Mouse (Mus musculus): ENCODE measurements around the gene Trim43a. TPM values are rescaled to one million over a fixed set of nuclear protein-coding genes. Genes with fewer than 3 reads are reported as not detected.
"Not testable (repeated sequence)": the region's sequence is repeated elsewhere in the genome, so short reads cannot be mapped to it uniquely, and the experiment has no call there.

The Trim43a gene
- polyA plus RNA-seq (2016; fragmentation: Nextera tagmentation; extraction: Ambion mirVana) = 0.20 TPM in 1 of 2 replicates, not detected in the other

DNA sequence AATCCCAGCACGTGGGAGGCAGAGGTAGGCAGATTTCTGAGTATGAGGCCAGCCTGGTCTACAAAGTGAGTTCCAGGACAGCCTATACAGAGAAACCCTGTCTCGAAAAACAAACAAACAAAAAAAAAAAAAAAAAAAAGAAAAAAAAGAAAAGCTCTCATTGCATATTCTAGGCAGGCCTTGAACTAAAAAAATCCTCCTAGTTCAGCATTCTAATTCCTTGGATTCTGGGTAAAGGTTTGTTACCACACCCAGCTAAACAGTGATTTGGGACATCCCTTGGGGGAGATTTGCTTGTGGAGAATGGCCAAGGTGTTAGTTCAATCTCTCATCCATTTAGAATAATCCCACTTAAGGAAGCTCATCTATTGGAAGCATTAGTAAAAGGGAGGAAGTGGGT is at the start of gene Trim43a:
Trim43a (plus strand) TSS at position 301 of the 400 bp plus-strand sequence.
- 86% methylated on average over 2 of the region's 2 CpGs for WGBS

GRCm38 (mm10) chr9:88534093-88534492 is 46.6 kb upstream of the Trim43a start:
- H3K27me3 ChIP-seq = no peaks in the 10 kb centered on the region
- no peak overlapping the region for H3K27ac ChIP-seq
- WGBS = 86% methylated on average over 5 of the region's 5 CpGs
- no peaks in the 10 kb centered on the region for H3K36me3 ChIP-seq
- no peaks in the 10 kb centered on the region for H3K4me1 ChIP-seq (replicated peaks)
- H3K4me2 ChIP-seq = no peak overlapping the region
- no peaks in the 10 kb centered on the region for H3K9me3 ChIP-seq
- ATAC-seq (ENCODE audit: insufficient number of reproducible peaks, insufficient read depth, low FRiP score, low TSS enrichment, low read depth) = no peak
- no peak overlapping the region for H3K4me3 ChIP-seq (replicated peaks)
- no peak overlapping the region for H3K9ac ChIP-seq (replicated peaks)

More for the DNA sequence above, at the start of gene Trim43a:
- not testable (repeated sequence) for H3K36me3 ChIP-seq; H3K4me1 ChIP-seq (replicated peaks); ATAC-seq (ENCODE audit: insufficient number of reproducible peaks, insufficient read depth, low FRiP score, low TSS enrichment, low read depth); H3K27me3 ChIP-seq; H3K4me3 ChIP-seq (replicated peaks); H3K27ac ChIP-seq; H3K9me3 ChIP-seq; H3K4me2 ChIP-seq; H3K9ac ChIP-seq (replicated peaks)

DNA sequence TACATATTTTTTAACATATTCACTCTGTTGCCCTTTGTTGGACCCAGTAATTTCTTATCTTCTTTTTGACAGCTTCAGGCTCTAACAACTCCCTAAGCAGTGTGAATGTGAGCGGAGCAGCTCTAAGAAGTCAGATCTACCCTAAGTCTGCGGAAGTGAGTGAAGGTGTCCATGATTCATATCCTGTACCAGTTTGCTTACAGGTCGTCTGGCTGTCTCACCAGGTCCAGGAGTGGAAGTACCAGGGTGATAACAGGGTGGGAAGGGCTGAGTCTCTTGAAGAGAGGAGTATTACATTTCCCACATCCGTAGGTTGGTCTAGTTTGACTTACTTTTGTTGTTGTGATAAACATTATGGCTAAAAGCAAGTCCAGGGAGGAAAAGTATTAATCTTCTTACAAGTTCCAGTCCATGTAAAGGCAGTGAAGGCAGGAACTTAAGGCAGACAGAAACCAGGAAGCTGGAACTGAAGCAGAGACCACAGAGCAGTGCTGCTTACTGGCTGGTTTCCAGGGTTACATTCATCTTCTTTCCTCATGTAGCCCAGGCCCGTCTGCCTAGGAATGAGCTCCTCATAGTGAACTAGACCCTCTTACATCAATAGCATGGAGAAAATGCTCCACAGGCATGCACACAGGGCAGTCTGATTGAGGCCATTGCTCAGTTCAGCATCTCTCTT is 41.0 kb upstream of the Trim43a start:
- Histone ChIP-seq H3K4me3 (replicated peaks) (no peak overlapping the region), H3K36me3 (no peaks in the 10 kb centered on the region), H3K27ac (no peak overlapping the region), H3K9ac (replicated peaks) (no peak overlapping the region), H3K4me1 (replicated peaks) (no peaks in the 10 kb centered on the region), H3K27me3 (no peaks in the 10 kb centered on the region), H3K4me2 (no peak overlapping the region), H3K9me3 (no peaks in the 10 kb centered on the region)
- ATAC-seq (ENCODE audit: insufficient number of reproducible peaks, insufficient read depth, low FRiP score, low TSS enrichment, low read depth) = no peak
- whole genome bisulfite sequencing = 77% methylated on average over 5 of the region's 5 CpGs

GRCm38 (mm10) chr9:88542816-88543215 is 37.9 kb upstream of the Trim43a start:
- ATAC-seq (ENCODE audit: insufficient number of reproducible peaks, insufficient read depth, low FRiP score, low TSS enrichment, low read depth) = no peak
- H3K27ac ChIP-seq = no peak overlapping the region
- no peaks in the 10 kb centered on the region for H3K36me3 ChIP-seq
- 38% methylated on average over 2 of the region's 2 CpGs for WGBS
- no peak overlapping the region for H3K4me2 ChIP-seq
- H3K9ac ChIP-seq (replicated peaks) = no peak overlapping the region
- no peaks in the 10 kb centered on the region for H3K9me3 ChIP-seq
- no peaks in the 10 kb centered on the region for H3K4me1 ChIP-seq (replicated peaks)
- H3K4me3 ChIP-seq (replicated peaks) = no peak overlapping the region
- no peaks in the 10 kb centered on the region for H3K27me3 ChIP-seq

- Histone ChIP-seq H3K9ac (replicated peaks) (no peak overlapping the region), H3K4me1 (replicated peaks) (peaks cover 14% of the 10 kb centered on the region), H3K27me3 (no peaks in the 10 kb centered on the region), H3K27ac (no peak overlapping the region), H3K36me3 (no peaks in the 10 kb centered on the region), H3K4me2 (no peak overlapping the region), H3K4me3 (replicated peaks) (no peak overlapping the region), H3K9me3 (no peaks in the 10 kb centered on the region)
- no peak for ATAC-seq (ENCODE audit: insufficient number of reproducible peaks, insufficient read depth, low FRiP score, low TSS enrichment, low read depth)
- 37% methylated on average over 3 of the region's 3 CpGs for WGBS
Measured at GRCm38 (mm10) chr9:88545534-88545933, 35.2 kb upstream of the Trim43a start.

GRCm38 (mm10) chr9:88546166-88546565 is 34.5 kb upstream of the Trim43a start:
- Histone ChIP-seq H3K9ac (replicated peaks) (no peak overlapping the region), H3K4me3 (replicated peaks) (no peak overlapping the region), H3K9me3 (no peaks in the 10 kb centered on the region), H3K4me1 (replicated peaks) (peaks cover 18% of the 10 kb centered on the region), H3K4me2 (no peak overlapping the region), H3K36me3 (peaks cover under 1% of the 10 kb centered on the region; the same call in 1 of the 2 replicates), H3K27ac (no peak overlapping the region), H3K27me3 (no peaks in the 10 kb centered on the region)
- ATAC-seq (ENCODE audit: insufficient number of reproducible peaks, insufficient read depth, low FRiP score, low TSS enrichment, low read depth) = no peak
- WGBS = 5% methylated on average over 2 of the region's 2 CpGs

GRCm38 (mm10) chr9:88546657-88547056 is 34.0 kb upstream of the Trim43a start:
- Histone ChIP-seq H3K27me3 (no peaks in the 10 kb centered on the region), H3K36me3 (peaks cover 4% of the 10 kb centered on the region; the same call in 1 of the 2 replicates), H3K9me3 (no peaks in the 10 kb centered on the region), H3K4me2 (no peak overlapping the region), H3K4me3 (replicated peaks) (no peak overlapping the region), H3K9ac (replicated peaks) (no peak overlapping the region), H3K27ac (no peak overlapping the region), H3K4me1 (replicated peaks) (peaks cover 18% of the 10 kb centered on the region)
- 68% methylated on average over 8 of the region's 8 CpGs for WGBS
- ATAC-seq (ENCODE audit: insufficient number of reproducible peaks, insufficient read depth, low FRiP score, low TSS enrichment, low read depth) = no peak

- Histone ChIP-seq H3K4me3 (replicated peaks) (peak overlapping the region; percentile 65), H3K27ac (0 out of 2 replicates have a peak overlapping the region, but pooled peaks have one; percentile 41), H3K9ac (replicated peaks) (no peak overlapping the region), H3K9me3 (no peaks in the 10 kb centered on the region), H3K4me1 (replicated peaks) (peaks cover 18% of the 10 kb centered on the region), H3K4me2 (peak overlapping the region; percentile 59), H3K36me3 (peaks cover 9% of the 10 kb centered on the region; the same call in 1 of the 2 replicates), H3K27me3 (no peaks in the 10 kb centered on the region)
- 33% methylated on average over 7 of the region's 7 CpGs for WGBS
- ATAC-seq (ENCODE audit: insufficient number of reproducible peaks, insufficient read depth, low FRiP score, low TSS enrichment, low read depth) = peak; percentile 28; the same call in 1 of the 2 replicates
Measured at GRCm38 (mm10) chr9:88547270-88547669, 33.4 kb upstream of the Trim43a start.

DNA sequence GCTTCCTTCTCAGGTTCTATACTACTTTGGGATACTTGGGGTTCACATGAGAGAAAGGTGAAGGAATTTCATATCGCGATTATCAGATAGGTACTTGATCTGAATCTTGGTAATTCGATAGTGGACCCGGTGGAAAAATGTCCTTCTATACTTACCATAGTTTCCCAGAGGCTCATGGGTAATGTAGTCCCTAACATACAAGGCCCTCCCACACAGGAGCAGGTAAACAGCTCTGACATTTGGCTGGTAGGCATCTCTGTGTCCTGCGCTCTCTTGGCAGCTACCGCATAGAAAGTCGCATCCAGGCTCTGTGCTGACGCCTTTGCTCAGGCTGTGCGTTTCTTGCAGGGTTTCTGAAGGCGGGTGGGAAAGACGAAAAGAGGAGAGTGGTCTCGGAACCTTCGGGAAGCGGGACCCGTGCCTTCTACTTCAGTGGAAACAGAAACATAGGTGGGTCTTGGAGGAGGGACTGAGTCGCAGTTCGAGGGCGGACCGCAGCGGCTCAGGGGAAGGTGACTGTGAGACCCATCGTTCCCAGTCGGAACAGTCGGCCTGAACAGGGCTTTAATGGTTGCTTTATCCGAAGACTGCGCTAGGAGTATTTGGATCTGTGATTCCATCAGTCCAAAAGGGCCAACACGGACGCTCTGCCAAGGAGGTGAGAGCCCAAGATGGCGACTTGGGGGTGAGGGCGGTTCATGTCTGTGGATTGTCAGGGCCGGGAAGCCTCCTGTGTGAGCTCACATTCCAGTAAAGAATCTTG is 32.7 kb upstream of the Trim43a start, which contains the start of gene Zfp949:
Zfp949 (plus strand) TSS at position 170 of the 763 bp plus-strand sequence.
- Histone ChIP-seq H3K27ac (peak within 1 kb of the TSS; percentile 86), H3K27me3 (no peaks in the 10 kb centered on the region), H3K4me2 (peak within 1 kb of the TSS; percentile 59), H3K9ac (replicated peaks) (peak within 1 kb of the TSS; percentile 61), H3K9me3 (no peaks in the 10 kb centered on the region), H3K4me1 (replicated peaks) (peaks cover 18% of the 10 kb centered on the region), H3K4me3 (replicated peaks) (peak within 1 kb of the TSS; percentile 65), H3K36me3 (peaks cover 17% of the 10 kb centered on the region)
- WGBS = 1% methylated on average over 30 of the region's 30 CpGs
- ATAC-seq (ENCODE audit: insufficient number of reproducible peaks, insufficient read depth, low FRiP score, low TSS enrichment, low read depth) = peak; percentile 90

DNA sequence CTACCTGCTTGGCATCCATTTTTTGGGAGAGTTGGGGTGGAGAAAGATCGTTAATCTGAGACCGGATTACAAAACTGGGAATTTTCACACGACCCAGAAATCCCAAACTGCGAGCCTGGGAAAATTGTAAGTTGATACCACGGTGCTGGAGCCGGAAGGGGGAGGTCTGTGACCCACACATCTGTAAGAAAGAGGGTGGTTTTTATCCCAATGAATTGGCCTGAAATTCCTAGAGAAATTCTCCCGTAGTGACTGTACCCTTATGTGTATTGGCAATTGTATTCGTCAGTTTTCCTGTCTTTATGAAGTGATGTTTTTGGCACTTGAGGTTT is 32.1 kb upstream of the Trim43a start:
- Histone ChIP-seq H3K36me3 (peaks cover 19% of the 10 kb centered on the region), H3K4me1 (replicated peaks) (peaks cover 18% of the 10 kb centered on the region), H3K27ac (peak overlapping the region; percentile 86), H3K9ac (replicated peaks) (peak overlapping the region; percentile 61), H3K27me3 (no peaks in the 10 kb centered on the region), H3K4me3 (replicated peaks) (peak overlapping the region; percentile 65), H3K4me2 (peak overlapping the region; percentile 59), H3K9me3 (no peaks in the 10 kb centered on the region)
- ATAC-seq (ENCODE audit: insufficient number of reproducible peaks, insufficient read depth, low FRiP score, low TSS enrichment, low read depth) = peak; percentile 33; the same call in 1 of the 2 replicates
- WGBS = 2% methylated on average over 8 of the region's 8 CpGs

DNA sequence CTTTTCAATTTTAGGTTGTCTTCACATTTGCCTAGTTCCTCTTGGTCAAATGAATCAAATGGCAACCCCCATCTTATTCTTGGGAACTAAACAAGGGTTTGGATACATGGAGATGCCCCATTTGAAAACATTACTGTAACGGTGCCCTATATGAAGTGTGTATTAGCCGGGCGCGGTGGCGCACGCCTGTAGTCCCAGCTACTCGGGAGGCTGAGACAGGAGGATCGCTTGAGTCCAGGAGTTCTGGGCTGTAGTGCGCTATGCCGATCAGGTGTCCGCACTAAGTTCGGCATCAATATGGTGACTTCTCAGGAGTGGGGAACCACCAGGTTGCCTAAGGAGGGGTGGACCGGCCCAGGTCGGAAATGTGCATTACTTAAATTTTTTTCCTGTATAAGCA is 27.6 kb upstream of the Trim43a start:
- no peak for ATAC-seq (ENCODE audit: insufficient number of reproducible peaks, insufficient read depth, low FRiP score, low TSS enrichment, low read depth)
- no peak overlapping the region for H3K4me2 ChIP-seq
- H3K27ac ChIP-seq = no peak overlapping the region
- WGBS = 96% methylated on average over 14 of the region's 14 CpGs
- no peak overlapping the region for H3K9ac ChIP-seq (replicated peaks)
- no peak overlapping the region for H3K4me3 ChIP-seq (replicated peaks)
- H3K4me1 ChIP-seq (replicated peaks) = peaks cover 18% of the 10 kb centered on the region
- H3K27me3 ChIP-seq = no peaks in the 10 kb centered on the region
- no peaks in the 10 kb centered on the region for H3K9me3 ChIP-seq
- H3K36me3 ChIP-seq = peaks cover 46% of the 10 kb centered on the region
